Mouse (Mus musculus) MEL (cell line): ENCODE results near the gene Lrrc52.

Experiments
- CHD1 ChIP-seq: IDR thresholded peaks from 2 replicates; pipeline ENCODE4 v1.6.1; 2012; ENCODE audit warnings: low read depth, mild to moderate bottlenecking, inconsistent platforms, low read length, improper control_type of control experiment
- CHD2 ChIP-seq: IDR thresholded peaks from 2 replicates; pipeline ENCODE4 v1.6.1; 2011; ENCODE audit warnings: low read length, improper control_type of control experiment
- CTCF ChIP-seq, 3 experiments: IDR thresholded peaks in 2 of 3; conservative IDR thresholded peaks in 1 of 3; 2 replicates each; pipeline ENCODE4 v1.5.1; 2011 to 2012; ENCODE audit warnings: low read length in 3 of 3, low read depth in 2 of 3, mild to moderate bottlenecking in 2 of 3, improper control_type of control experiment in 1 of 3, inconsistent platforms in 1 of 3, mixed read lengths in 1 of 3, moderate library complexity in 1 of 3; ENCODE audit not compliant: control insufficient read depth in 1 of 3, insufficient read depth in 1 of 3, poor library complexity in 1 of 3, severe bottlenecking in 1 of 3
- E2F4 ChIP-seq: IDR thresholded peaks from 2 replicates; pipeline ENCODE4 v1.6.1; 2011; ENCODE audit warnings: low read depth, low read length, improper control_type of control experiment, borderline replicate concordance
- EP300 ChIP-seq, 2 experiments: IDR thresholded peaks; 2 replicates each; pipeline ENCODE4 v1.6.1; 2011; ENCODE audit warnings: improper control_type of control experiment in 2 of 2, low read length in 2 of 2, low read depth in 1 of 2, mild to moderate bottlenecking in 1 of 2
- GATA1 ChIP-seq: IDR thresholded peaks from 2 replicates; pipeline ENCODE4 v1.6.1; 2011; ENCODE audit warnings: low read depth, low read length, improper control_type of control experiment
- JUND ChIP-seq: IDR thresholded peaks from 2 replicates; pipeline ENCODE4 v1.6.1; 2011; ENCODE audit warnings: low read depth, mild to moderate bottlenecking, improper control_type of control experiment, low read length
- MAX ChIP-seq: IDR thresholded peaks from 2 replicates; pipeline ENCODE4 v1.6.1; 2011; ENCODE audit warnings: low read length, improper control_type of control experiment
- MAZ ChIP-seq: IDR thresholded peaks from 2 replicates; pipeline ENCODE4 v1.6.1; 2012; ENCODE audit warnings: low read depth, mild to moderate bottlenecking, inconsistent platforms, low read length, improper control_type of control experiment
- POLR2A ChIP-seq, 2 experiments: IDR thresholded peaks; 2 replicates each; pipeline ENCODE4 v1.6.1; 2011 to 2012; ENCODE audit warnings: low read length in 2 of 2, mild to moderate bottlenecking in 2 of 2, control low read depth in 1 of 2, improper control_type of control experiment in 1 of 2, low read depth in 1 of 2, moderate library complexity in 1 of 2; ENCODE audit not compliant: control insufficient read depth in 1 of 2, insufficient read depth in 1 of 2, poor library complexity in 1 of 2
- TAL1 ChIP-seq: IDR thresholded peaks from 2 replicates; pipeline ENCODE4 v1.6.1; 2012; ENCODE audit warnings: mild to moderate bottlenecking, inconsistent platforms, low read length, moderate library complexity, mixed read lengths
- TCF12 ChIP-seq: IDR thresholded peaks from 2 replicates; pipeline ENCODE4 v1.6.1; 2014; ENCODE audit warnings: low read depth, mild to moderate bottlenecking, inconsistent platforms, low read length, improper control_type of control experiment, moderate library complexity
- ZMIZ1 ChIP-seq: IDR thresholded peaks from 2 replicates; pipeline ENCODE4 v1.6.1; 2012; ENCODE audit warnings: low read depth, mild to moderate bottlenecking, inconsistent platforms, low read length, improper control_type of control experiment, moderate library complexity

GRCm38 (mm10) chr1:167457311-167457710 lies 9.3 kb downstream of the Lrrc52 start:
- no peak for TF ChIP-seq EP300 (IDR thresholded peaks at IDR 0.05; ENCODE audit: low read depth in 1 of 2, low read length in 2 of 2)
- no peak for TF ChIP-seq CHD1
- TF ChIP-seq TCF12 = no peak
- no peak for TF ChIP-seq POLR2A (IDR thresholded peaks at IDR 0.05; ENCODE audit: control insufficient read depth in 1 of 2, insufficient read depth in 1 of 2, low read depth in 1 of 2, low read length in 2 of 2, poor library complexity in 1 of 2)
- TF ChIP-seq MAX = no peak
- TF ChIP-seq CTCF (IDR thresholded peaks at IDR 0.05 in 2 of 3, conservative IDR thresholded peaks at IDR 0.05 in 1 of 3; ENCODE audit: control insufficient read depth in 1 of 3, insufficient read depth in 1 of 3, low read depth in 2 of 3, low read length in 3 of 3, poor library complexity in 1 of 3, severe bottlenecking in 1 of 3) = no peak
- no peak for TF ChIP-seq ZMIZ1
- no peak for TF ChIP-seq CHD2
- TF ChIP-seq TAL1 = no peak
- TF ChIP-seq E2F4 = no peak
- TF ChIP-seq GATA1 = no peak
- TF ChIP-seq MAZ = no peak
- no peak for TF ChIP-seq JUND
